Mouse (Mus musculus) bone marrow, adult 2 months (tissue): ENCODE data around the gene Dusp10.

Experiments
- CTCF ChIP-seq: fragments of 200-500 bp; IDR thresholded peaks from 2 replicates; pipeline ENCODE4 v1.5.1; 2011; ENCODE audit warnings: low read length, control low read depth; ENCODE audit not compliant: control insufficient read depth, insufficient read depth
- POLR2A ChIP-seq: fragments of 200-500 bp; IDR thresholded peaks from 2 replicates; pipeline ENCODE4 v1.6.1; 2011; ENCODE audit warnings: low read depth, mild to moderate bottlenecking, control low read depth, low read length, borderline replicate concordance; ENCODE audit not compliant: control insufficient read depth

- TF ChIP-seq CTCF, result no peak
- no peak for TF ChIP-seq POLR2A
These were observed 71.9 kb downstream of the Dusp10 start for GRCm38 (mm10) chr1:184084961-184085360.
